Mouse (Mus musculus): ENCODE measurements around the gene Ubb.

DNA sequence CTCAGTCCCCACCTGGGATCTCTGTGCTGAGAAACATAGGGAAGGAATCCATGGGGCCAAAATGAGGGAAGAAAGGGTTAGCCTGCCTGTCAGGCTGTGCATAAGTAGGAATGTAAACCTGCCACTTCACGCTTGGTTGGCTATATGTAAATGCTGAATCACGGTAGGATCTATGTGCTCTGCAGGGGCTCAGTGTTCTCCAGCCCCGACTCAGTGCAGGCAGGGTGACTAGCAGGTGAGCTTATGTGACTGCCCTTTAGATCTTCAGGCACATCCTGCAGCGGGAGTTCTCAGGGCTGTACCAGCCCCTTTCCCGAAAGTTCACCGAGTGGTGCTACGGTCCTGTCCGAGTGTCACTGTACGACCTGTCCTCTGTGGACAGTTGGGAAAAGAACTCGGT lies 38.4 kb downstream of the Ubb start:
- TF ChIP-seq POLR2A (IDR thresholded peaks at IDR 0.05; ENCODE audit: low read depth, low read length), result no peak
- no peak for TF ChIP-seq CTCF (IDR thresholded peaks at IDR 0.05; ENCODE audit: extremely low read depth, insufficient read length, insufficient replicate concordance, low read depth, low read length)

All from small intestine, adult 2 months (tissue).